Mouse (Mus musculus) CH12F3 (cell line): ENCODE results near the gene Smarcc1.
"Not testable (repeated sequence)": the region's sequence is repeated elsewhere in the genome, so short reads cannot be mapped to it uniquely, and the experiment has no call there.

Experiments
- in situ Hi-C: fragments of 300-500 bp; cut with MboI; formaldehyde crosslinking; loops from 2 replicates; pipeline ENCODE4 v1.14.3; 2020; ENCODE audit warnings: low sequenced_read_pairs

Smarcc1 gene

DNA sequence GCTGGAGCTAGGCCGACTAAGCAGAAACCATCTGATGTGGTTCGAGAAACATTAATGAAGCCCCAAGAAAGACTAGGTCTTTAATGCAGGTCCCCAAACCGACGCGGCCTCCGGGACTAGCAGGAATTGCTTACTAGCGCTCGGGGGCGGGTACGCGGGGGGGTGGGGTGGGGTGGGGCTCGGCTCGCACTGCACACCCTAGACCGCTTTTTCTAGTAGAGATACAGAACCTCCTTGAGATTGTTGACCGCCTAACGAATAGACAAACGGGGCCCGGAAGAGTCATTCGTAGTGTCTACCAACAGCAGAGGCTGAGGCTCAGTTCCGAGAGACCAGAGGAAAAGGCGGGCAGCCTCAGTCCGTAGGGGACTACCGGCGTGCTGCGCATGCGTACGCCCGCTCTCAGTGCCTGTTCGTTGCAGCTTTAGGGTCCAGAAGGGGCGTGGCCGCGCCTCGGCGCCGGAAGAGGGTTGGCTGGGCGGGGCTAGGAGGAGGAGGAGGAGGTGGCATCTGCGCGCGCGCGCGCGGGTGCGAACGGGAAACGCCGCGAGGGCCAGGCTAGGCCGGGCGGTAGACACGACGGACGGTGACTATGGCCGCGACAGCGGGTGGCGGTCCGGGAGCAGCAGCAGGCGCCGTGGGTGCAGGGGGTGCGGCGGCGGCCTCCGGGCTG lies 14.2 kb downstream of the Smarcc1 start:
- in situ Hi-C loops, result no loop called here

GRCm38 (mm10) chr9:110132201-110132605 lies 14.7 kb downstream of the Smarcc1 start:
- in situ Hi-C loops, result no loop called here

- in situ Hi-C loops, result no loop called here
Observed at GRCm38 (mm10) chr9:110132921-110133320, 15.4 kb downstream of the Smarcc1 start.

- in situ Hi-C loops, result no loop called here
Observed at GRCm38 (mm10) chr9:110134176-110134575, 16.7 kb downstream of the Smarcc1 start.

DNA sequence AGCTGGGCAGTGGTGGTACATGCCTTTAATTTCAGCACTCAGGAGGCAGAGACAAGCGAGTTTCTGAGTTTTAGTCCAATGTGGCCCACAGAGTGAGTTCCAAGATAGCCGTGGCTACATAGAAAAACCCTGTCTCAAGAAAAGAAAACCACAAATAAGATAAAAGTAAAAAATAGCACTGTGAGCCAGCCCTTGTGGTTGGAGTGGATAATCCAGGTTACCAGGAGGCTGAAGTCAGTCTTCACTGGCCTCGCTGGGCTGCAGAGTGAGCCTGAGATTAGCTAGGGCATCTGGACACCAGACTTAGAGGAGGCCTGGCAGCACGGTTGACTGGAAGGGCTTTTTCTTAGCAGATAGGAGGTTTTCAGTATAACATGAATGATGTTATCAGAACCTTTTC lies 21.6 kb downstream of the Smarcc1 start:
- in situ Hi-C loops, result no loop called here

DNA sequence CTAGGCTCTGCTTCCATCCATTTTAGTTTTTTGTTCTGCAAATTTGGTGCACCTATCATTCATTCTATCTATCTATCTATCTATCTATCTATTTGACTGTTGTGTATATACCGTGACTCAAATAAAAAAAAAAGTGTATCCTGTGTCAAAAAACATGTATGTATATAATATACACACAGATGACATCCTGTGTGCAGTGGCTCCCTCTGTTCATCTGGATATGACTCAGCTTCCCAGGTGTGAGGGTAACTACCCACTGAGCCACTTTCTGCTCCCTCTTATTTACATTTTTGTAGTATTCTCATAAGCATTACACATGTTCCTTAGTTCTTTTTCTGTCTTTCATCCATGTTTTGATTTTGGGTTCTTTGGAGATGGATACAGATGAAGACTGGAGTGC lies 24.6 kb downstream of the Smarcc1 start:
- in situ Hi-C loops, result no loop called here

DNA sequence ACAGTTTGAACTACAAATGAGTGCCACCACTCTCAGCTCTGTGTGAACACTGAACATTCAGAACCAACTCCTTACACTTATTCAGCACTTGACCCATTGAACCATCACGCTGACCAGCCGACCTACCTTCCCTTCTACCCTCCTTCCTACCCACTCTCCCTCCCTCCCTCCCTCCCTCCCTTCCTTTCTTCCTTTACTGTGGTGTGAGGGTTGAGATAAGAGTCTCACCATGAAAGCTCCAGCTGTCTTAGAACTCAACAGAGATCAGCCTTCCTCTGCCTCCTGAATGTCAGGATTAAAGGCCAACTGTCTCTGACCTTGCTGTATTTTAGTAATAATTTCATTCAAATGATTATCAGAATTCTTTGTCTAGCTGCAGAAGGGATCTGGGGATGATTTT lies 31.1 kb downstream of the Smarcc1 start:
- in situ Hi-C loops, result no loop called here

DNA sequence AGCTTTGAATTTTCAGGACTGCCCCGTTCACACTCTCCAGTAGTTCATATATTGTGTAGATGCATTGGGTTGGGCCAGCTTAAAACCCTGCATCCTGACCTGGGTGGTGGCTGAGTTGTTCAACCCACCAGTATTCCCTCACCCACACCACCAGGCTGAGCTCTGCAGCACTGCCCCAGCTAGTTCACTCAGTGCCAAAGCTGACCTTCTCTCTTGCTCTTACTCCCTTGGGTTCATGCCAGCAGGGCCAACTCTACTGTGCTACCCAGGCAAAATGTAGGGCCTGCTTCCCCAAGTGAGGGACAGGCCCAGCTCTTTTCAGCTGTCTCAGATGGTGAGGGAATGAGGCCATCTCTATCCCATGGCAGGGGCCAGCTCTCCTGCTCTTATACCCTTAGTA lies 41.5 kb downstream of the Smarcc1 start:
- in situ Hi-C loops, result no loop called here

DNA sequence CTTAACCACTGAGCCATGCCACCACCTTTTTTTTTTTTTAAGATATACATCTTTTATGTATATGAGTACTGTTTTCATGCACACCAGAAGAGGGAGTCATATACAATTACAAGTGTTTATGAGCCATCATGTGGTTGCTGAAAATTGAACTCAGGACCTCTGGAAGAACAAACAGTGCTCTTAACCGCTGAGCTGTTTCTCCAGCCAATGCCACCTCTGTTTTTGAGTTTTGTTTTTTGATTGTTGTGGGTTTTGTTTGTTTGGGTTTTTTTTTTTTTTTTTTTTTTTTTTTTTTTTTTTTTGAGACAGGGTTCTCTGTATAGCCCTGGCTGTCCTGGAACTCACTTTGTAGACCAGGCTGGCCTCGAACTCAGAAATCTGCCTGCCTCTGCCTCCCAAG lies 43.0 kb downstream of the Smarcc1 start:
- in situ Hi-C loops, result not testable (repeated sequence)

DNA sequence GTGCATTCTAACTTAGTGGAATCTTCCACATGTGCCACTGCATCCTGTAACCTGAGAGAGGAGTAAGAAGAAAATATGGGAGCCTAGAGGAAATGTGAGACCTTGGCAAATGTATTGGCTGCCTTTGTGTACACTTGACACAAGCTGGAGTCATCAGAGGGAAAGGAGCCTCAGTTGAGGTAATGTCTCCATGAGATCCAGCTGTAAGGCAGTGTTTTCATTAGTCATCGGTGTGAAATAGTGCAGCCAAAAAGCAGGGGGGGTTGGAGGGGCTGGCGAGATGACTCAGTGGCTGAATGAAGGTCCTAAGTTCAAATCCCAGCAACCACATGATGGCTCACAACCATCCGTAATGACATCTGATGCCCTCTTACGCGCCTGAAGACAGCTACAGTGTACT lies 44.9 kb downstream of the Smarcc1 start:
- in situ Hi-C loops, result no loop called here

- in situ Hi-C loops, result no loop called here
Observed at GRCm38 (mm10) chr9:110163071-110163470, 45.6 kb downstream of the Smarcc1 start.

- in situ Hi-C loops, result no loop called here
Observed at GRCm38 (mm10) chr9:110170858-110171257, 53.4 kb downstream of the Smarcc1 start.

GRCm38 (mm10) chr9:110199870-110200269 lies 82.4 kb downstream of the Smarcc1 start:
- in situ Hi-C loops, result no loop called here

- in situ Hi-C loops, result no loop called here
Observed at GRCm38 (mm10) chr9:110205526-110206404, 88.3 kb downstream of the Smarcc1 start.

DNA sequence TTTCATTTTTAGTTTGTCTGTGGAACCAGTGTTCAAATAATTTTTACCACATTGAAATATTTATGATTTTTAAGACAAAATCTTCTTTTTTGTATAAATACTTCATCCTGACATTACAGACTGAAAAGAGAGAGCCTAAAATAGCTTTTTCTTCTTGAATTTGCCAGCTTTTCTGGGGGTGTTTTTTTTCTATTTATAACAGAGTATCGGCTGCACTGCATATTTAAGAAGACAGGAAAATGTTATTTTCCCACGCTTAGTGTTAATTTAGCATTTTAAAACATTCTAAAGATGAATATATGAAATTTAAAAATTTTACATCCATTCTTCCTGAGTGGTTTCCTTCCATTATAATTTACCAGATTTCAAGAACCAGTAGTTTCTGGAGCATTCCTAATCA lies 88.9 kb downstream of the Smarcc1 start:
- in situ Hi-C loops, result no loop called here

DNA sequence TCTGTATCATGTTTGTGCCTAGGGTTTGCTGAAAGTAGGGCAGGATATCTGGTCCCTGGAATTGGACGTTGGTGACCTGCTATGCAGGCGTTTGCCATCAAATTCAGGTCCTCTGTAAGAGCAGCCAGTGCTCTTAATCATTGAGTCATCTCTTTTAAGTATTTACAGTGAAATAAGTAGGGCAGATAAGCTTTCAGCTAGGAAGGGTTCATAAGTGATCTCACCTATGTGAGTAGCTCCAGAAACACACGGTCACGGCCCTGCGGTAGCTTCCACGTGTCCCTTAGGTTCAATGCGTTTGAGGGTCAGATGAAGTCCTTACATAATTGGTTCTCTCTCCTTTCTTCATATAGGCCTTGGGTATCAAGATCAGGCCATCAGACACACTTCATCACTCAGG lies 90.8 kb downstream of the Smarcc1 start:
- in situ Hi-C loops, result no loop called here

- in situ Hi-C loops, result no loop called here
Observed at GRCm38 (mm10) chr9:110208967-110209366, 91.5 kb downstream of the Smarcc1 start.

DNA sequence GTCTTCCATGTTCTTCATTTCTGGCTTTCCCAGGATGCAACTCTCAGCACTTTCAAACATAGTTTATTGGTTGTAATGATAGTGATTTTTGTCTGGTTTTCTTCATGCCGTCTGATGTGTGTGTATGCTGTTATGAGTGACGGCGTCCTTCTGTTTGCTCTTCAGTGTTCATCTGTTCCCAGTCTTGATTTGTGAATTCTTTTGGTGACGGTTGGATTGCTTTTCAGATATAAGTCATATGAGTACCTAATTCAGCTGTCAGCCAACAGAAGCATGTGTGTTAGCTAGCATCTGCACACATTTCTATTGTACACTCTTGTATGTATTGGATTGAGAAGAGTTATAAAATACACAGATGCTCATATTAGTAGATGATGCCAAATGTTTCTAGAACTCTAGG lies 106.8 kb downstream of the Smarcc1 start:
- in situ Hi-C loops, result no loop called here

DNA sequence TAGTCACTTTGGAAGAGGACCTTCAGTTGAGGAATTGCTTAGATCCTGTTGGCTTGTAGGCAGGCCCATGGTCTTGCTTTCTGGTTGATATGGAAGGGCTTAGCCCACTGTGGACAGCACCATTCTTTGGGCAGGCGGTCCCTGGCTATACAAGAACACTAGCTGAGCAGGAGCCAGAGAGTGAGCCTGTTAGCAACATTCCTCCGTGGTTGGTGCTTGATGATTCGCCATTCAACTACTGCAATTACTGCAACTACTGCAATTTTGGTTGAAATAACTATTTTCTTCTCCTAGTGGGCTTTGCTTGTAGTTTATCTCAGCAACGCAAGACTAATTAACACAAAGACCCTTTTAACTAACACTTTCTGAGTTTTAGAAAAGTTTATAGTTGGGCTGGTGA lies 108.7 kb downstream of the Smarcc1 start:
- in situ Hi-C loops, result no loop called here

GRCm38 (mm10) chr9:110228671-110229070 lies 111.2 kb downstream of the Smarcc1 start:
- in situ Hi-C loops, result no loop called here

DNA sequence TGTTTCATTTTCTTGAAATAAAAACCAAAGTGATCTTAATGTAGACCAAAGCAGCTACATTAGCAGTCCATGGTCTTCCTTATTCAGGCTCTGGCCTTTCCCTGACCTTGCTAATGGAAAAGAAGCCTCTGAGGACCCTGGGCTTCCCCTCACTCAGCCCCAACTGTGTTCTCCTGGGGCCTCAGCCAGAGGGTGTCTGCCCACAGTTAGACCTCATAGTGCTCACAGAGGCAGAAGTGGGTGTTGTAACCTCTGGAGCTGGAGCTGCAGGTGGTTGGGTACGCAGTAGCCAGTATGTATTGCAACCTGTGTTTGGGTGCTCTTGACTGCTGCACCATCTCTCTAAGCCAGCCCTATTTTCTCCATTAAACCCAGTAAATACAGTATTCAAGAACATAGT lies 111.6 kb downstream of the Smarcc1 start:
- in situ Hi-C loops, result no loop called here

GRCm38 (mm10) chr9:110229566-110230248 lies 112.2 kb downstream of the Smarcc1 start:
- in situ Hi-C loops, result no loop called here
